Mouse (Mus musculus) heart, embryonic 14.5 days (tissue): ENCODE measurements at regions not wholly inside any gene's neighbourhood (a gene's known extent, or its start where the extent isn't known, plus 50 kb on each side); places are given as distances from the start of the nearest gene placed in this dataset.

Experiments
- ATAC-seq: fragments of 200-750 bp; cut with Nextera tagmentation; 2 replicates; pipeline ENCODE4 v1.8.0; 2017; ENCODE audit warnings: low read depth, moderate TSS enrichment; ENCODE audit not compliant: insufficient number of reproducible peaks, insufficient read depth, low FRiP score
- H3K27ac ChIP-seq, 2 experiments: fragments of 200-500 bp in 1 of 2; fragments of 300-500 bp in 1 of 2; sonication (generic) in 1 of 2; replicated peaks in 1 of 2; 2 replicates each; pipeline ENCODE4 v1.5.1; 2012 to 2014; ENCODE audit warnings: low read depth in 2 of 2, low read length in 2 of 2, control low read depth in 1 of 2, mild to moderate bottlenecking in 1 of 2, mixed read lengths in 1 of 2; ENCODE audit not compliant: control insufficient read depth in 1 of 2, insufficient read depth in 1 of 2
- H3K27me3 ChIP-seq: fragments of 300-500 bp; sonication (generic); 2 replicates; pipeline ENCODE4 v1.6.1; 2014; ENCODE audit warnings: mild to moderate bottlenecking, low read length, control low read depth; ENCODE audit not compliant: control insufficient read depth, insufficient read depth
- H3K36me3 ChIP-seq: fragments of 300-500 bp; sonication (generic); 2 replicates; pipeline ENCODE4 v1.6.1; 2014; ENCODE audit warnings: mild to moderate bottlenecking, control low read depth, low read length, mixed read lengths; ENCODE audit not compliant: control insufficient read depth, insufficient read depth
- H3K4me1 ChIP-seq, 2 experiments: fragments of 200-500 bp in 1 of 2; fragments of 300-500 bp in 1 of 2; sonication (generic) in 1 of 2; 2 replicates each; pipeline ENCODE4 v1.6.1; 2012 to 2014; ENCODE audit warnings: low read length in 2 of 2, control low read depth in 1 of 2, mixed read lengths in 1 of 2; ENCODE audit not compliant: control insufficient read depth in 2 of 2, insufficient read depth in 2 of 2
- H3K4me2 ChIP-seq: fragments of 300-500 bp; sonication (generic); 2 replicates; pipeline ENCODE4 v1.6.1; 2014; ENCODE audit warnings: mild to moderate bottlenecking, low read length
- H3K4me3 ChIP-seq, 2 experiments: fragments of 200-500 bp in 1 of 2; fragments of 300-500 bp in 1 of 2; sonication (generic) in 1 of 2; 2 replicates each; pipeline ENCODE4 v1.5.1; 2012 to 2014; ENCODE audit warnings: low read length in 2 of 2, mild to moderate bottlenecking in 2 of 2, control low read depth in 1 of 2, low read depth in 1 of 2, moderate library complexity in 1 of 2; ENCODE audit not compliant: control insufficient read depth in 1 of 2, insufficient read depth in 1 of 2
- H3K9ac ChIP-seq: fragments of 300-500 bp; sonication (generic); 2 replicates; pipeline ENCODE4 v1.6.1; 2014; ENCODE audit warnings: mild to moderate bottlenecking, low read length
- H3K9me3 ChIP-seq: fragments of 300-500 bp; sonication (generic); 2 replicates; pipeline ENCODE4 v1.6.1; 2016; ENCODE audit warnings: low read length, control low read depth; ENCODE audit not compliant: control insufficient read depth
- WGBS: fragments of 180-500 bp; shearing (Covaris S2); extraction: QIAGEN DNeasy Blood & Tissue Kit; methylation state at CpG from one replicate; pipeline ENCODE4 v1.1.7; 2014; 5-methylcytosine and 5-hydroxymethylcytosine counted together

DNA sequence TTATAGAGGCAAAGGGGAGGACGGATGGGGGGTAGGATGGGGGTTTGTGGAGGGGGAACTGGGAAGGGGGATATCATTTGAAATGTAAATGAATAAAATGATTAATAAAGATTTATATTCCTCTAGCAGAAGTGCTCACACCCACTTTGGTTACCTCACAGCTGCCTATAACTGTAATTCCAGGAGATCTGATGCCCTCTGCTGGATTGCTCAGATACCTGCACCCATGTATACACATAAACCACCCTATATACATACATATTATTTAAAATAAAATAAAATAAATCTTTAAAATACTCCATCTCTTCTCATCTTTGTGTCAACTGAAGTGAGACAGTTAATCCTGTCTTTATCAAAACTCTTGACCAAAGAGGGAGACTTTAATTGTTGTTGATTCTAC is 1031.9 kb downstream of the Gsdmc2 start:
- H3K27me3 ChIP-seq = no peaks in the 10 kb centered on the region
- H3K9me3 ChIP-seq = no peaks in the 10 kb centered on the region
- 73% methylated on average over 1 of the region's 1 CpGs for WGBS

DNA sequence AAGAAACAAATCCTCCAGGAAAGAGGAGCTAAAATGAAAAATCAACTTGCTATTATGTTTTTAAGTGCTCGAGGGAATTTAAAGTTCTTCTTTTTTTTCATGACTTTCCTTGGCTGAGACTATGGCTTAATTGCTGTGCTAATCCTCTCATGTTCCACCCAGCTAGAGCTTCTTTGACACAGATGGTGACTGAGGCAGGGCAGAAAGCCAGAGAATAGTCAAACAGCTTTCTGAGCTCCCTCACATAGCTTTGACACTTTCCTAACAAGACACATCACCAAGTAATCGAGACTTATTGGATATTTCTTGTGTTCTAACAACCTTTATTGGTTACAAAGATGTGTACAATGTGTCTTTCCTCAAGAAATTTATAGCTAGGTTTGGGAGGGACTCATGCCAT is 1033.0 kb downstream of the Gsdmc2 start:
- no peak overlapping the region for H3K27ac ChIP-seq
- no peak for ATAC-seq
- H3K4me1 ChIP-seq = no peaks in the 10 kb centered on the region
- H3K9me3 ChIP-seq = no peaks in the 10 kb centered on the region
- no peaks in the 10 kb centered on the region for H3K36me3 ChIP-seq
- H3K27me3 ChIP-seq = no peaks in the 10 kb centered on the region
- WGBS = 59% methylated on average over 2 of the region's 2 CpGs
- no peak overlapping the region for H3K4me3 ChIP-seq
- H3K4me2 ChIP-seq = no peak overlapping the region
- no peak overlapping the region for H3K9ac ChIP-seq

More for the DNA sequence above, 1031.9 kb downstream of the Gsdmc2 start:
- Histone ChIP-seq H3K27ac (no peak overlapping the region), H3K36me3 (no peaks in the 10 kb centered on the region), H3K9ac (no peak overlapping the region), H3K4me3 (no peak overlapping the region), H3K4me2 (no peak overlapping the region), H3K4me1 (no peaks in the 10 kb centered on the region)
- no peak for ATAC-seq

DNA sequence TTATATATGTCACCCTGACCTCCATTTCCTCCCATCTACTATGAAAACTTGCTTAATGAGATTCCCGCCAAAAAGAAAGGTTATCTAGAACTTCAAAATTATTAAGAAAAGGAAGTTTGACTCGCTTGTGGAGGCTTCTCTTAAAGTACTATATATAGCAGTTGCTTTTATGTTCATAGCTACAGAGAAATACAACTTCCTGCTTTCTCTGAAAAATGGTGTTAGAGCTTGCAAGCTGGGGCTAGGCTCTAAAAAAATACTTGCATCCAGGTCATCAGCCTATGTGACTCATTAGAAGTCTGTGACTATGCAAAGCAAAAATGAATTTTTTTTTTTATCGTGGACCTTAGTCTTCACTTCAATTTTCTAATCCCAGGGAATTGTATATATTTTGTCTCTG is 1035.7 kb downstream of the Gsdmc2 start:
- H3K4me3 ChIP-seq = no peak overlapping the region
- no peak overlapping the region for H3K27ac ChIP-seq
- H3K9ac ChIP-seq = no peak overlapping the region
- H3K9me3 ChIP-seq = no peaks in the 10 kb centered on the region
- WGBS = 73% methylated on average over 3 of the region's 3 CpGs
- no peak for ATAC-seq
- no peaks in the 10 kb centered on the region for H3K27me3 ChIP-seq
- H3K4me1 ChIP-seq = no peaks in the 10 kb centered on the region
- H3K36me3 ChIP-seq = no peaks in the 10 kb centered on the region
- H3K4me2 ChIP-seq = no peak overlapping the region

DNA sequence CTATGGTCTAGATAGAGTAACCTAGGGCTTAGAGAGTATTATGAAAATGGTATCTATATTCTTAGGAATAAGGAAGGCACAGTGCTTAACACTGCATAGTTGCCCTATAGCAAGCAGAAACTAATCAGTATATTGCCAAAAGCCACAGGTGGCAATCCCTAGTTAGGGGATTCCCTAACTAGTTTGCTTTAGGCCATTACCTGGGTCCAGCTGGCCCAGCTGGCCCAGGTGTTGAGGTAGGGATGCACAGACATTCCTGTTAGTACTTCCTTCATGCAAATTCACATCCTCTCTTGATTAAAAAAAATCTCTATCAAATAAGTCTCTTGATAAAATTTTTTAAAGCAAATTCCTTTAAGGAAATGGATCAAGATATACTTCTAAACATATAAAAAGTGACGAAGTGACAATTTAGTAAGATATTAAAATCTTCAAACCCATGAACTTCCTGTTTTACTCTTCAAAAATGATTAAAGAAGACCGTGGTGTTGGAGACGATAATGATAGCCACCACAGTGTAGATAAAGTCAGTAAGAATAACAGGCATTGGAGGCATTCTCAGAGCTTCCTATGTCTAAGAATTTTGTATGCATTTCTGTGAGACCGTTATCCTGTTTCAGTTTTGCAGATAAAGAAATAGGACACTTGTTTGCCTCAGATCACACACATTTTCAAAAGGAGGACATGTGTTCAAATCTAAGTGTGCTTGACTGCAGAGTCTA is 1036.7 kb downstream of the Gsdmc2 start:
- Histone ChIP-seq H3K36me3 (no peaks in the 10 kb centered on the region), H3K4me2 (no peak overlapping the region), H3K9me3 (no peaks in the 10 kb centered on the region), H3K27me3 (no peaks in the 10 kb centered on the region), H3K4me1 (no peaks in the 10 kb centered on the region), H3K4me3 (no peak overlapping the region), H3K9ac (no peak overlapping the region), H3K27ac (no peak overlapping the region)
- no peak for ATAC-seq
- 68% methylated on average over 4 of the region's 4 CpGs for WGBS

DNA sequence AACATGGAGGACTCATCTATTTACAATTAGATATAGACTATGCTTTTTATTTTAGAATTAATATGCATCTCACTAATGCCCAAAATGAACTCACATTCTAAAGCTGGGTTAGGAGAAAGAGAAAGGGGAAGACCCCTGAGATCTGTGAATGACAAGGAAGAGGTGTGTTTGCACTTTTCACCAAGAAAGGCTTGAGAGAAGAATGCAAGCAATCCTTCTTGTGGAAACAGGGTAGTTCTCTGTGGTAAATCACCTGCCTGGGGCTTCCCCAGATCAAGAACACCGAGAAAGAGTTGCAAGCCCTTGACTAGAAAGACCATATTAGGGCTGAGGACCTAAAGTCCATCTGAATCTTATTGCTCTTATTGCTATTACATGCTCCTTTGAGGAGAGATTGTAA is 1037.6 kb downstream of the Gsdmc2 start:
- no peaks in the 10 kb centered on the region for H3K36me3 ChIP-seq
- H3K27me3 ChIP-seq = no peaks in the 10 kb centered on the region
- no peak overlapping the region for H3K9ac ChIP-seq
- no peak overlapping the region for H3K27ac ChIP-seq
- H3K9me3 ChIP-seq = no peaks in the 10 kb centered on the region
- ATAC-seq = no peak
- 74% methylated on average over 1 of the region's 1 CpGs for WGBS
- H3K4me3 ChIP-seq = no peak overlapping the region
- no peaks in the 10 kb centered on the region for H3K4me1 ChIP-seq
- H3K4me2 ChIP-seq = no peak overlapping the region

DNA sequence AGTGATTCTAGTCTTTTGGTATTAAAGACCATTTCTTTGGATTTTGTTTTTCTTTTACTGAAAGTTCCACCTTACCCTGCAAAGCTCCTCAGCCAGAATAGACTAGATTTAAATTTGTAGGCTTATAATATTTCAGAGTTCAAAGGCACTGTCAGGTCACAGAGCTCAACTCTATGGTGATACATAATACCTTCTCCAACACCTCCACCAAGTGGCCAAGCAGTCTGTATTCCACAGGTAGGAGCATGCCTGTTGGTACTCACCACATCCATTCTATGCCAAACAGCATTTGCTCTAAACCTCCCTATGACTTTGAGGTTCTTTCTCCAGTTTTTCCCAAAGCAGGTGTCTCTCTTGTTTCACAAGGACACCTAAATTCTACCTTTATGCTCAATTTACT is 1042.2 kb downstream of the Gsdmc2 start:
- Histone ChIP-seq H3K9me3 (no peaks in the 10 kb centered on the region), H3K27ac (no peak overlapping the region), H3K27me3 (no peaks in the 10 kb centered on the region), H3K4me3 (no peak overlapping the region), H3K36me3 (no peaks in the 10 kb centered on the region), H3K9ac (no peak overlapping the region), H3K4me1 (no peaks in the 10 kb centered on the region), H3K4me2 (no peak overlapping the region)
- ATAC-seq = no peak

DNA sequence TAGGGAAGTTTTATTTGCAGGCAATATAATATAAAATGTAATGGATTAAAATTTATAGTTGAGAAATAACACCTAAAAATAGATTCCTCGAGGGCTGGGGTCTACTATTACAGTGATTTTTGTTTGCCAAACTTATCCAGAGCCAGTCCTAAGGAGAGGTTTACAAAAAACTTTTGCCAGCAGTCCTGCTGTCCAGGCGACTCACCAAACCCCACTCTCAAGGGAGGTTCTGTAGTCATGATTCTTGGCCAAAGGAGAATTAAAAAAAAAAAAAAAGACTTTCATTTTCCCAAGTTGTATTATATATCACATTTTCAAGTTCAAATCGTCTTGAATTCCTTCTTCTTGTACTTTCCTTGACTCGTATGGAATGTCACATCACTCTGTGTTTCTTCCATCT is 1046.2 kb downstream of the Gsdmc2 start:
- no peak for ATAC-seq
- H3K4me3 ChIP-seq = no peak overlapping the region
- no peaks in the 10 kb centered on the region for H3K27me3 ChIP-seq
- H3K9me3 ChIP-seq = no peaks in the 10 kb centered on the region
- no peaks in the 10 kb centered on the region for H3K4me1 ChIP-seq
- H3K9ac ChIP-seq = no peak overlapping the region
- no peak overlapping the region for H3K4me2 ChIP-seq
- H3K27ac ChIP-seq = no peak overlapping the region
- H3K36me3 ChIP-seq = no peaks in the 10 kb centered on the region
- 66% methylated on average over 4 of the region's 4 CpGs for WGBS

DNA sequence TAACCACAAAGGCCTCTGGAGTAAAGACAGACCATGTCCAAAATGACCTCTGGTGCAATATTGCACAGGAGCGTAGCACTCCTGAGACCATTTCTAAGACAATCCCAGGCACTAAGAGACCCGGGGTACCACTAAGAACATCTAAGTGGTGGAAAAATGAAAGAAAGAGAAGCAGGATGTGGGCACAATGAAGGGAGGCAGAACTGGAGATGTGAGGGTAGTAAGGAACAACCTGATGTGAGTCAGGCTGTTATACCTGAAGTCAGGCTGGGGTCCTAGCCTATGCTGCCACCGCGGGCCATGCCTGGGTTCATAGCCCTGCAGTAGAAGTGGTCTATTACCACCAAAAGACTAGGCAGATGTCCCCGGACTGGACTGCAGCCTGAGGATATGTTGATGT is 1051.4 kb downstream of the Gsdmc2 start:
- no peak overlapping the region for H3K27ac ChIP-seq
- 92% methylated on average over 5 of the region's 5 CpGs for WGBS
- no peak overlapping the region for H3K4me3 ChIP-seq
- H3K9me3 ChIP-seq = no peaks in the 10 kb centered on the region
- no peak overlapping the region for H3K9ac ChIP-seq
- no peak overlapping the region for H3K4me2 ChIP-seq
- H3K36me3 ChIP-seq = no peaks in the 10 kb centered on the region
- ATAC-seq = no peak
- no peaks in the 10 kb centered on the region for H3K4me1 ChIP-seq
- H3K27me3 ChIP-seq = no peaks in the 10 kb centered on the region
